Mouse (Mus musculus) heart, postnatal 0 days (tissue): ENCODE data around the gene Chd2.

Experiments
- CTCF ChIP-seq: IDR thresholded peaks from 2 replicates; pipeline ENCODE4 v1.5.1; 2016; ENCODE audit warnings: antibody characterized with exemption, control low read depth, low read depth
- EP300 ChIP-seq: IDR thresholded peaks from 2 replicates; pipeline ENCODE4 v1.6.1; 2016; ENCODE audit warnings: antibody characterized with exemption, low read depth

- TF ChIP-seq CTCF: no peak
- TF ChIP-seq EP300: no peak
Observed at GRCm38 (mm10) chr7:73556688-73557667, 15.3 kb upstream of the Chd2 start.
